Mouse (Mus musculus) left cerebral cortex, adult 18-20 months (tissue): ENCODE data around the gene Gm17018. TPM values are rescaled to one million over a fixed set of nuclear protein-coding genes. Genes with fewer than 3 reads are reported as not detected.

ENCODE experiments used
- DNase-seq, 2 experiments: peaks; one replicate each; pipeline ENCODE4 v3.0.0; 2021 to 2022; ENCODE audit warnings: low spot score in 2 of 2, mixed read lengths in 1 of 2
- long read RNA-seq, 2 experiments: library from polyadenylated mRNA; stranded (forward); transcript quantifications; one replicate each; pipeline ENCODE4 v2.0.0; 2021
- total RNA-seq, 2 experiments: library from RNA; stranded (reverse); gene quantifications; 2 replicates each; pipeline ENCODE4 v1.2.3; 2021

Gm17018 gene
- total RNA-seq, result 10 to 100 TPM; 69.3 to 74.5 TPM
- long read RNA-seq, experiment 1, transcript Gm17018-201 (6 exons, 1,353 nt), result major isoform, 112 of 139 reads
- long read RNA-seq, experiment 1, partial matches to known transcripts, result 3 of 139 reads
- long read RNA-seq, experiment 1, other reads (novel, unspliced or antisense), result 22 of 139 reads
- long read RNA-seq, experiment 2, transcript Gm17018-201 (6 exons, 1,353 nt), result major isoform, 94 of 122 reads
- long read RNA-seq, experiment 2, partial matches to known transcripts, result 0 of 122 reads
- long read RNA-seq, experiment 2, other reads (novel, unspliced or antisense), result 28 of 122 reads

DNA sequence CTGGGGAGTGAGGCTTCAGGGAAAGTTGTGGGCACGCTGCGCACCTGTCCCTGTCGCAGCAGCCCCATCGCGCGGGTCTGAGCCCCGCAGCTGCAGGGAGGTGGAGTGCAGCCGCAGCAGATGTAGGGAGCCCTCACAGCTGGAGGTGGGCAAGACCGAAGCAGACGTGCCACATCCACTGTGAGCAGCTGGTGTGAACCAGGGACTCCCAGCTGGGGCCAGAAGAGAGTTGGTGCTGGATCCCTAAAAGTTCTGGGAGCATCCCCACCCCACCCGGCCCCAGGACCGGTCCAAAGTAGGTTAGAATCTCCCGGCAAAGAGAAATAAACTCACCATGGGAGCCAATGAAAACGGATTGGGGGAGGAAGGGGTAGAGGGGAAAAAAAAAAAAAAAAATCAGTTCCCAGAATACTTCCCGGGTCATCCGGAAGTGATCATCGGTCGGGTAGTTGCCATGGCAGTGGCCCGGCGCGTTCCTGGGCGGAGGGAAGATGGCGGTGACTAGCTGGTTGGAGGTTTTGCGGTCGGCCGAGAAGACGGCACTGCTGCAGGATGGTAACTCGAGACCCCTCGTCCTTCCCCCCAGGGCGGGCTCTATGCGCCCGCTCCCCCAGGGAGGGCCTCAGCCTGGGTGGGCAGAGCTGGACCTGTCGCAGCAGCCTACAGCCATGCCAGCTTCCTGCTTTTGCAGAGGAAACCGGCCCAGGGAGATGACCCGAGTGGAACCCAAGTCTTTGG lies at the start of gene Gm17018, which contains the start of gene Poll:
Gene Gm17018, plus strand, starts transcription at position 463 of the 738 bp plus-strand sequence.
Gene Poll, minus strand, starts transcription at position 379 of the 738 bp plus-strand sequence.
- DNase-seq, result peak; percentile 81 to 89

DNA sequence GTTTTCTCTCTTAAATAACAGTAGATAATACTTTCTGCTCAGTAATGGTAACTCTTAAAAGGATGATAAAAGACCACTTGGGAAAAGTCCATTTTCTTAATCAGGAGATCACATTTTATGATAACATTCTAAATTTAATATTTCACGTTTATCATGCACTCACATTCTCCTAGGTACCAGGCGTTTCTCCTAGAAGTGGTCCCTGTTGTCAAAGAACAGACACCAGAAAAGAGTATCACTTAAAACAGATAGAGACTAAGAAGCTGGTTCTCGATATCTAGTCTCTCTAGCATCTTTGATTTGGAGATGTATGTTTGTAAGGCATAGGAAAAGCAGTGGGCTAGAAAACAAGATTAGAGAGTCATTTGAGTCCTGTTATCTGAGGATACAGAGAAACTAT lies 49.7 kb upstream of the Gm17018 start:
- no peak for DNase-seq

DNA sequence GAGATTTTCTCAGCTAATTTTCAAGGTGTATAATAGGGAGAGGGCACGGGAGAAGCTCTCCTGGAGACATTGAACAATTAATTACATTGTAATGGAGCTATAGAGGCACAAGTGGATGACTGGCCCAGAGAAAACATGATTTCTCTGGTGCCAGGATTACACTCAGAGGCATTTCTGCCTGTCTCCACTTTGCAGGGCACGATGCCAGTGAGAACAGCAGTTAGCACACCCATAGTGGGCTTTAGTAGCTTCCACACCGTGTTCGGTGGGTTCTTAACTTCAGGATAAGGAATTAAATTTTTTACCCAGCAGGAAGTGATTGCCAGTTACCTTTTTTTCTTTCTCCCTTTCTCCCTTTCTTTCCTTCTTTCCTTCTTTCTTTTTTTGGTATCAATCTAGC lies 49.0 kb upstream of the Gm17018 start:
- DNase-seq, result no peak

DNA sequence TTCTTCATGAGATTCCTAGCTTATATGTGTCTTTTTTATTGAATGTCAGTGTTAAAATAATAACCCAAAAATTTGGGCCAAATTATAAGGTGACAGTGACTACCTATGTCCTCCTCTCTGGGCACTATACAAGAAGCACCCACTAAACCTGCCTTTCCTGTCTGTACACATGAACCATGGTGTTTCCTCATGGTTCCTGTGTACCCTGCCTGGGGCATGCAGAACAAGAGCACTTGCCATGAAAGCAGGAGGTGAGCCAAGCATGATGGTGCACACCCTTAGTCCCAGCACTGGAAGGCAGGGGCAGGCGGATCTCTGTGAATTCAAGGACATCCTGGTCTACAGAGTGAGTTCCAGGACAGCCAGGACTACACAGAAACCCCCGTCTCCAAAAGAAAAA lies 45.1 kb upstream of the Gm17018 start:
- DNase-seq, result no peak

DNA sequence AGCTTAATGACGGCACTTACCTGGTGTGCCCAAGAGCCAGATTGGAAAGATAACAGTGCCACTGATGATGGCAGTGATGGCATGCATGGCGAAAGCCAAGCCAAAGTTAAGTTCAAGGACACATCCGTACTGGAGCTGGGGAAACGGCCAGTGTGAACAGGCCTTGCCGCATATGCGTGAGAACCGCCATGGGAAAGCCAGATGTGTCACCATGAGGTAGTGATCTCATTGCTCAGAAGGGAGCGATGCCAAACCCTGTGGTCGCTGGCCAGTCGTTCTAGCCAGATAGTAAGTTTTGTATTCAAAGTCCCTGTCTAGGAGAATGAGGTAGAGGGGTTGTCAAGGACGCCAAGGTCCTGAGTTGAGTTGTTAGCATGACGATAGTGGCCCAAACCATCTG lies 44.2 kb upstream of the Gm17018 start:
- DNase-seq, result no peak

DNA sequence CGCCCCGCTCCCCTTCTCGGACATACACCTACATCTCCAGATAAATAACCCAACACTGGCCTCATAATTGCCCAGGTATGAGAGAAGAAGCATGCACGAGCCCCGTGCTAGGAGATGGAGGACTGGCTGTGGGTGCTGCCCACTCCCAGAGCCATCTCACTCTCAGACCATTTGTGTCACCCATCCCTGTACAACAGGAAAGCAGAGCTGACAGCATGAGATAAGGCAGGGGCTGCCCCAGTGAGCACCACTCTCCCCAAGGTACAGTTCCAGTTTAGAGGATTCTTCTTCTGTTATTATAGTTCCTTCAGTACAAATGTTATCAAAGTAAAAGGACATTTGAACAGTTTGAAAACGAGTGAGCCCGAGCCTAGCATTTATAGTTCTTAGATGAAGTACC lies 33.0 kb upstream of the Gm17018 start:
- DNase-seq, result no peak

DNA sequence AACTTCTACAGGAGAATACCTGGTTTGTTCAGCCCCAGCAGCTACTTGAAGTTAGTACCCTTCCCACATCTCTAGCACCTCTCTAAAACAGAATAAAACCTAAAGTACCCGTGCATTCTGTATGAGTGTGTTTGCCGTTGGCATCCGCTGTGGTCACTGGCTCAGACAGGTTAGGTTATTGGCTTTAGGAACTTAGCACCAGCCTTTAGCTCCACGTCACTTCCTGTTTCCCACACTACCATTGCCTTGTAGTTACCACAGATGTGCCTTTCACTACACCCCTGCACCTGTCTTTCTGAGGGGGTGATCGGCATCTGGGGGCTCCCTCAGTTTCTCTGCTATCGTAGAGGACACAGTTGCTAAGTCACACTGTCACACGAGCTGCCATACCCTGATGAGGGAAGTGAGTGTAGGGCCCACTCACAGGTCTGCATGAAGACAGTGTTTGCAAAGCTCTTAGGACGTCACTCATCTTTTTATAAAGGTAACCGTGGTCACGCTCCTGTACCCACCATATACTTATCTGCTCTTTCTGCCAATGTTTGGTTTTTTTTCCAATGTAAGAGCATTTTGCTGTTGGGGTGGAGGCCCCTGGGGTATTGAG lies 32.4 kb upstream of the Gm17018 start:
- no peak for DNase-seq

DNA sequence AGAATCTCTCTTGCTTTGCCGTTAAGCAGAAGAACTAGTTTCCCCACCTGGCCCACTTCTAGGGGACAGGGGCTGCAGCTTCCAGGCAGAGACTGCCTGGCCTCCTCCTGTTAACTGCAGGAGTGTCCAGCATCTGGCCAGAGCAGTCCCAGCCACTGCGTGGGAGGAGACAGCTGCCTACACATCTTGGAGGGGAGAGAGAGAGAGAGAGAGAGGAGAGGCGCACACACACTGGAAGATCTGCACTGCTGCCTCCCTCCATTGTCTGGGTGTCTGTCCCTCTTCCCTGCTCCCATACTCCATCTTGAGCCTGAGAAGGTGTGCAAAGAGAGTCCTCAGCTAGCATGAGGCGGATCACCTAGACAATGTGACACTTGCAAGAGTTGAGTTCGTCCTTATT lies 31.1 kb upstream of the Gm17018 start:
- no peak for DNase-seq

DNA sequence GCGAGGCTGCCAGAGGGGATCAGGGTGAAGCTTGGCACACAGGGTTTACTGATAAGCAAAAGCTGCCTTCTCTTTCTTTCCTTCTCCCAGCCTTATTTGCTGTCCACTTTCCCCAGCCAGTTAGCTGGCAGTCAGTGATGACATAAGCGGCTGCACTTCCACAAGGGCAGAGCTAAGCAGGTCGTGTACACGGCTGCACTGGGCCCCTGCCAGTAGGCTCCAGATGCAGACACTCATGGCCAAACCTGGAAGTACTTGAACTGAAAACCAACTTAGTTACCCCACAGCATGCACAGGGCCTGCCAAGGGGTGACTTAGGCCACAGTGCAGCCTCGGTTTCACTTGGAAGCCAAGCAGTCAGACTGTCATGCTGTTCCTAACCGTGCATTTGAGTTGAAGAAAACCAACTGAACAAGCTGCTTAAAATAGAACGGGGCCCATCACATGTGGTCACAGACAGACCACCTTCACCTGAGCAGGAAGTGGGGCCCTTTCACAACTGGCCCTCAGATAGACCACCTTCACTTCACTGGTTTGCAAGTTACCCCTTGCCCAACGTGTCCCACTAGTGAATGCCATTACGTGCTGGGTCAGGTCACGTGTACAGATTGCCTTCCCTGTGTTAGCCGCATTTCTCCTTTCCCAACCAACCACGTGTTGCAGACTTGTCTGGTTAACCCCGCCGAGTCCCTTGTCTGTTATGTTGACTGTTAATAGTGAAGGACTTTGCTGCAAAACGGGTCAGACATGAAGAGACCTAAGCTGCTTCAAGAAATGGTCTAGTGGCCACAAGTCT lies 30.0 kb upstream of the Gm17018 start:
- DNase-seq, result no peak

DNA sequence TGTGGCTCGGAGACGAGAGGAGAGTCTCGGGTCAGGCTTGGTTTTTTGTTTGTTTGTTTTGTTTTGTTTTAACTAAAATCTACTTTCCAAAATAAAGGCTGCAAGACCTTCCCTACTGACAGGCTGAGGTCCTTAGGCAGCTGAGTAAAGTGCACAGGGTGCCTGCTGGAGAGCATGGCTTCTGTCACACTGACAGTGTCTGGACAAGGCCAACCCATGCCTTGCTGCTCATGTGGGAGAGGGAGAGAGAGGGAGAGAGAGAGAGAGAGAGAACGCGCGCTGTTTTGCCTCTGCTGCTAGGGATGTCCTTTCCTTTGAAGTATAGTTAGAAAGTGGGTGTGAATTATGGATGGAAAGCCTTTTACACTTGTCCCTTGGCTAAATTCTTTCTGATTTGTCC lies 28.9 kb upstream of the Gm17018 start:
- DNase-seq, result no peak

DNA sequence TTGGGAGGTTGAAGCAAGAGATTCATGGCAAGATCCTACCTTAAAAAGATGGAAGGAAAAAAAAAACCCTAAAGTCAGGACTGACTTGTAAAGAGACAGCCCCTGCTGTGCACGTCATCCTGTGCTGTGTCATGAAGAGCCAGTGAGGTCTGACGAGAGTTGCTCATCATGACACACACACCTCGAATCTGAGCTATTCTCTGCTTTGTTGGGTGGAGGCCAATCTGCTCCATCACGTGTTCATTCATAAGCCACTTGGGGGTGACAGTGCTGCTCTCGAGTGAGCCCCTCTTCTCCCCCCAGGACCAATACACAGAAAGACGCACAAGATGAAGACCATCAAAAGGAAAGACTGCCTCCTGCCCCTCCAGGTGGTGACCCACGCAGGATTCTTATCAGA lies 26.8 kb upstream of the Gm17018 start:
- DNase-seq, result no peak

DNA sequence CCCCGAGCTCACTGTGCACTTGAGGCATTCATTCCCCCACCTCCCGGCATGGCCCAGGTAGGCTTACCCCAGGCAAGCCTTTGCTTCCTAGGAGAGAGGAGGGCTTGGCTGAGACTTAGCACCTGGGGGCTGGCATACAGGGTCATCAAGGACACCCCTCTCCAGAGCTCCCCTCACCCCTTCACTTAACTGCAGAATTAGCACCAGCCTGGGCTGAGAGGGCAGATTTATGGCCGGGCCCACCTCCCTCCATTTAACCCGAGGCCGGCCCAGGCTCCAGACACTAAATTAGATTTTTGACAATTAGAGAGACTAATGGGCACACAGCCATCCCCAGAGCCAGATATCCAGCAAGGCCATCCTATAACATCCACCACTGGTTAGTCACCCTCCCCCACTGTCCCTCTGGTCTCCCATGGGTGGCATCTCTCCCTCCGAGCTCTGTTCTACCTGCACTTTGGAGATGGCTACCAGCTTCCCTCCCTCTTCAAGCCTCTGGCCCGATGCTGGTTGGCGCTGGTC lies 25.1 kb upstream of the Gm17018 start:
- no peak for DNase-seq

DNA sequence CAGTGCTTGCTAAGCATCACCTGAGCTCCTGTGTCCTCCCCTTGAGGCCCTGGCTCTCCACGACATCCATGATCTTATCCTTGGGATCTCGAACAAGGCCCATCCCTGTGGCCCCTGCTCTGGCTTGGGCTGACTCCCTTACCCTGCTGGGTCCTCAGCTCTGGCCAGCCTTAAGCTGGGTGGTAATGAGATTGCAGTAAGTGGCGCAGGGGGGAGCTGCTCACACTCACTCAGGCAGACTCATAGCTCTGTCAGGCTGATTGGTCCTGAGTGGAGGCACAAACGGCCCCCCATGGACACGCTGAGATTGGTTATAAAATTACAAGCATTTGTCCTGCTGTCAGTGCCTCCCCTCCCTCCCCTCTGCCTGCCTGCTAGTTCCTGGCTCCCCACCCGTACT lies 24.5 kb upstream of the Gm17018 start:
- no peak for DNase-seq

DNA sequence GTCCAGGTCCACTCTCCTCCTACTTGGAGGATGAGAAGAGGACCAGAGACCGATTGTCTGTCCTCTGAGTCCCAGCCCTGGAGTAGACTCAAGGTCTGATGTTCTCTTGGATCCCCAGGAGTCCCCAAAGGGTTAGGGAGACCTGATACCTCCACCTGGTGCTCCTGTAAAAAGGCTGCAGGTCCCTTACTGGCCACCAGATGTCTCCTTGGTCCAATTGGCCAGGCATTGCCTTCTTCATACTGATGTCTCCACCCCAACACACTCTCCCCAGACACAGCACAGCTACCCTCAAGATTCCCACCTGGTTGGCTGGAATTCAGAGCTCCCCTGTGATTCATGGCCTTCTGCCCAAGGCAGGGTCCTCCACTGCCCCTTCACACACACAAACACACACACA lies 22.9 kb upstream of the Gm17018 start:
- peak; percentile 47 to 58 for DNase-seq

DNA sequence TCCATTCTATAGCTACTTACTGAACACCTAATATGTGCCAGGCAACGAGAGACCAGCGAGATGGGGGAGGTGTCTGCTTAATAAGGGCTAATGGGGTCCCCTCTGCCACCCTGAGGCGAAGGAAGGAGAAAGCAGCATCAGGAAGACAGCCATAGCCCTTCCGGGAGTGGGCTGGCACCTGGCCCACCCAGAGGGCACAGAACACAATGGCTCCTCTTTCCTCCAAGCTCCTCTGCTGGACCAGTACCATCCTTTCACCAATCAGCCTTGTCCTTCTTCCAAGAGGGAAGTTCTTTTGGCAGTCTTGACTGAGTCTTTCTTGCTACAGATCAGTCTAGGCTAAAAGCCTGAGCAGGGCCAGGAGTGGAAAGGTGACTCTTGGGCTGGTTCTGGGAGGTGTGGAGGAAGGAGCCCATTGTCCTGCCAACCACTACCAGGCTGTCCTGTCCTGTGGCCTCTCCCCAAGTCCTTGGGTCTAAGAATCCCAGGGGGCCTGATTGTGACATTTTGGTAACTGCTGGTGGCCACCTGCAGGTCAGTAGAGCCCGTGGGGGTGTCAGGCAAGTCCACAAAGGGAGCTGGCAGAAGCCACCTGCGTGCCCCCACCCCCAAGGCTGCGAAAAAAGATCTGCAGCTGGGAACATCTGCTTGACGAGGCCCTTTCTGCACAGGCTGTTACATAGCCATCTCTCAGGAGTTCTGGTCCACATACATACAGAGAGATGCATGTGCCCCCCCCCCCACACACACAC lies 19.6 kb upstream of the Gm17018 start:
- no peak for DNase-seq

DNA sequence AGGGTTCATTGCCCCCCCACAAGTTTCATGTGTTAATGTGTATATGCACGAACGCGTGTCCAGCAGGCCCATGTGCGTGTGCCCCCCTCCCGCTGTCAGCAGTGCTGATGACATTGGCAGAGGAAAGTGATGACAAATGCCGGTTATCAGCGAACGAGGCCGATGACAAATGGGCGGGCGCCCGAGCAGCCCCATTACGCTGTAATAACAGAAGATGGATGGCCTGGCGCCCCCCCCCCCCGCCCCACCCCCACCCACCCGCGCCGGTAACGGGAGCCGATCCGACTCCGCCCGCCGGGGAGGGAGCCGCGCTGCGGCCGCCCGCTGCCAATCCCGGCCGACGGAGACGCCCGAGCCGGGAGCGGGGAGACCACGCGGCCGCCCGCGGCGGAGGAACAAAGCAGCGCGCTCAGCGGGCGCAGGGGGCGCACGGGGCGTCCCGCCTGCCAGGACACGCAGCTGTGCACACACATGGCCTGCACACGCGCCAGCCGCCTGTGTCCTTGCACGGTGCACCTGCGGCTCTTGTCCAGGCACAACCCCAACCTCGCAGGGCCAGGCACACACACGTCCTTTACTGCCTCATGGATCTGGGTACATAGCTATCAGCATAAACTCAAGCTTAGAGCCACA lies 18.9 kb upstream of the Gm17018 start:
- peak in 1 of 2 experiments; percentile 54 for DNase-seq

DNA sequence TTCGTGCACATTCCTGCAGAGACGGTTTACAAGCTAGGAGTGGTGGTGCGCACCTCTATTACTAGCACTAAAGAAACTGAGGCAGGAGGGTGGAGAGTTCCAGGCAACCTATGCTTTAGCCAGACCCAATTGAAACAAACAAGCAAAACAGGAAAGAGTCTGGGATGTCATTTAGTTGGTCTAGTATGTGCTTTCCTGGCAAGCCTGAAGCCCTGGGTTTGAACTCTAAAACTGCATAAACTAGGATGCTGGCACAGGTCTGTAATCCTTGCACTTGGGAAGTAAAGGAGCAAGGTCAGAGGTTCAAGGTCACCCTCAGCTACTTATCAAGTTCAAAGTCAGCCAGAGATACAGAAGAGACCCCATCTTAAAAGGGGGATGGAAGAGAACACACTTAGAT lies 18.4 kb upstream of the Gm17018 start:
- no peak for DNase-seq

DNA sequence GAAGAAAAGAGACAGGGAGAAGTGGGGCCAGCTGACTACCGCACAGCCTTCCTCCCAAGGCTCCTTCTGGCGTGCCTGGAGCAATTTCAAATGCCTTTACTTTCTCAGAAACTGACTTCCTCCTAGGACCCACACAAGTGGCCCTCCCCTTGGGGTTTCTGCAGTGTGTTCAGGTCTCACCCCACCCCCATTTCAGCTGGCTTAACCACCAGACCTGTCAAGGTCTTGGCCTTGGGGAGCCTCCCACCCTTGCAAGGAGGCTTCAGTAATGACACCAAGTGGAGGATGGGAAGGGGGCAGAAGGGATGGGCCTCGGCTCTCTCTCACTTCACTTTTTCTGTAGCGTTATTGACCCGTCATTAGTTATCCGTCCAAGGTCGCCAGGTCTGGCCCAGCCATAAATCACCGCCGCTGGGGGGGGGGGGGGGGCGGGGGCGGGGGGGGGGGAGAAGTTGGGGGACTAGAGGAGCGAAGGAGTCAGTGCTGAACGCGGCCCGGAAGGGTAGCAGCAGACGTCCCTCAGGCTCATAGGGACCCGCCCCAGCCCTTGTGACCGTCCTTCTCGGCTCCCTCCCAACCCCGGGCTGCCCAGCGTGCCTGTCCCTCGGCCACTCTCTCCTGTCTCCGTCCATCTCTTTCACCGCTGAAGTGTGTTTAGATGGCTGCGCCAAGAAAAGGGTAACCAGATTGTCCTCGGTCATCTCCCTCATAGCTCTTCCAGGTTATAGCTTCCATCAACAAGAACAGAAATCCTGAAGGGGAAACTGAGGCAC lies 16.1 kb upstream of the Gm17018 start:
- DNase-seq, result no peak

DNA sequence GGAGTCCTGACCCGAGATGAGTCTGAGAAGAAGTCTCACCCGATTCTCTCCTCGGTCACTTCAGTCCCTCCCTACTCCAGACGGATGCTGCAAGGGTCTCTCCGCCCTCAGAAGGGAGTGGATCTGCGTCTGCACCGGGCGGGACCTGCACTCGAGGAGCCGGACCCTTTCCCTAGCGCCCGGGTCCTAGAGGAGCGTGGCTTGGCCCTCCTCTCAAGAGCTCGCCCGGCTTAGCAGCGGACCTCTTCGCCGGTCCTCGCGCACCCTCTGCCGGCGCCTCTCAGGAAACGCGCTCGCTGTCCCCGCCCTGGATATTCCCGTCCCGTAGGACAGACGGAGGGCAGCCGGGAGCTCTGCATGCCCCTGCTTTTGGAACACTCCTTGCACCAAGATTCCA lies 15.5 kb upstream of the Gm17018 start:
- peak; percentile 74 to 79 for DNase-seq
